Mouse (Mus musculus) limb, embryonic 11.5 days (tissue): ENCODE data around the gene Fosl1. TPM values are rescaled to one million over a fixed set of nuclear protein-coding genes. Genes with fewer than 3 reads are reported as not detected.
A peak's percentile ranks its signal among the peaks of the same experiment; 100 is the strongest.
"Not testable (repeated sequence)": the region's sequence is repeated elsewhere in the genome, so short reads cannot be mapped to it uniquely, and the experiment has no call there.

Experiments
- ATAC-seq: fragments of 200-750 bp; cut with Nextera tagmentation; 2 replicates; pipeline ENCODE4 v1.8.0; 2017; ENCODE audit warnings: low read depth; ENCODE audit not compliant: insufficient number of reproducible peaks, low FRiP score, low TSS enrichment
- DNase-seq: peaks from one replicate; pipeline ENCODE4 v3.0.0-alpha.2; 2015; ENCODE audit warnings: low spot score
- H3K27ac ChIP-seq: fragments of 300-500 bp; sonication (generic); replicated peaks from 2 replicates; pipeline ENCODE4 v1.5.1; 2014; ENCODE audit warnings: low read depth, mild to moderate bottlenecking, low read length
- H3K27me3 ChIP-seq: fragments of 300-500 bp; sonication (generic); 2 replicates; pipeline ENCODE4 v1.6.1; 2014; ENCODE audit warnings: mild to moderate bottlenecking, low read length, mixed read lengths; ENCODE audit not compliant: control insufficient read depth, insufficient read depth
- H3K36me3 ChIP-seq: fragments of 300-500 bp; sonication (generic); 2 replicates; pipeline ENCODE4 v1.6.1; 2014; ENCODE audit warnings: mild to moderate bottlenecking, low read length, moderate library complexity, mixed read lengths; ENCODE audit not compliant: control insufficient read depth, insufficient read depth
- H3K4me1 ChIP-seq: fragments of 300-500 bp; sonication (generic); 2 replicates; pipeline ENCODE4 v1.6.1; 2014; ENCODE audit warnings: low read length, mixed read lengths; ENCODE audit not compliant: control insufficient read depth, insufficient read depth
- H3K4me2 ChIP-seq: fragments of 300-500 bp; sonication (generic); 2 replicates; pipeline ENCODE4 v1.6.1; 2014; ENCODE audit warnings: low read depth, mild to moderate bottlenecking, moderate library complexity; ENCODE audit not compliant: severe bottlenecking
- H3K4me3 ChIP-seq: fragments of 300-500 bp; sonication (generic); 2 replicates; pipeline ENCODE4 v1.5.1; 2014; ENCODE audit warnings: low read depth, low read length
- H3K9ac ChIP-seq: fragments of 300-500 bp; sonication (generic); 2 replicates; pipeline ENCODE4 v1.6.1; 2014; ENCODE audit warnings: mild to moderate bottlenecking, low read length
- H3K9me3 ChIP-seq: fragments of 300-500 bp; sonication (generic); 2 replicates; pipeline ENCODE4 v1.6.1; 2016; ENCODE audit warnings: low read length; ENCODE audit not compliant: control insufficient read depth
- WGBS: fragments of 180-500 bp; shearing (Covaris S2); extraction: QIAGEN DNeasy Blood & Tissue Kit; methylation state at CpG from one replicate; pipeline ENCODE4 v1.1.7; 2014; 5-methylcytosine and 5-hydroxymethylcytosine counted together
- polyA plus RNA-seq: library from polyadenylated mRNA; unstranded; fragments of >200 nt; fragmentation: Nextera tagmentation; extraction: Ambion mirVana; gene quantifications from 2 replicates; pipeline ENCODE4 v1.2.1, GENCODE M21; 2014

The Fosl1 gene
- polyA plus RNA-seq, 1 experiment from 2014 or later: not detected

DNA sequence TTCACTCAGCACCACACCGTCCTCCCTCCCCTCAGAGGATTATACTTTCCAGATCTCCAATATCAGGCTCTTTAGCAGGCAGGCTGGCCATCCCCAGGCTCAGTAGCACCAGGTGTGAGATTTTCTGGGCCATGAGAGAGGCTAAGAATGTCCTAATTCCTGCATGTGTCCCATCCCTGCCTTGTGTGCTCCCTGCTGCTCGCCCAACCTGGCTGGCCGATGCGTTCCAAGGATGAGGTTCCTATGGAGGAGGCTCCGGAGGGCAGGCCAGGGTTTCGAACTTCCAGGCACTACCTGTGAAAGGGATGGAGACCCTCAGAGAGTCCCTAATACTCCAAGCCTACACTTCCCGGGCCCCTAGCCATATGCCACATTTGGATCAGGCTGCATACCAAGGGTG lies 38.5 kb downstream of the Fosl1 start:
- Histone ChIP-seq H3K27ac (no peak overlapping the region), H3K27me3 (no peaks in the 10 kb centered on the region), H3K4me2 (no peak overlapping the region), H3K9me3 (no peaks in the 10 kb centered on the region), H3K36me3 (peaks cover 12% of the 10 kb centered on the region), H3K9ac (no peak overlapping the region), H3K4me3 (no peak overlapping the region), H3K4me1 (peaks cover 4% of the 10 kb centered on the region; the same call in 1 of the 2 replicates)
- DNase-seq: no peak
- no peak for ATAC-seq
- WGBS: 92% methylated on average over 7 of the region's 7 CpGs

DNA sequence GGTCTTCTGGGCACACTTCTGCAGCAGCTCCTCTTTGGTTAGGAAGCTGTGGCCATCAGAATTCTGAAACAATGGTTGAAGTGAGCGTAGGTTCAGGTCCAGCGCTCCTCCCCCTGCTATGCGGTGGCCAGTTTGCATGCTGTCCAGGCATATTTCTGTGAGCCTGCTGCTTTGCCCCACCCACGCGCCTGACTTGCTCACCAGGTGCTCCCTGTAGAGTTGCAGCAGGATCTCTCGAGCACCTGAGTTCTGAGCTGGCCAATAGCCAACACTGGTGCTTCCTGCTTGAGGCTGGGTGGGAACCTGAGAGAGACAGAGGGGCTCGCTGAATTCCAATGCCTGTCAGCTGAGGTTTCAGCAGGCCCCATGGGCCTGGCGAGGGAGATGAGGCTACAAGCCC lies 38.9 kb downstream of the Fosl1 start:
- DNase-seq (no peak), ATAC-seq (no peak)
- H3K4me1 ChIP-seq: peaks cover 4% of the 10 kb centered on the region; the same call in 1 of the 2 replicates
- H3K4me2 ChIP-seq: no peak overlapping the region
- no peaks in the 10 kb centered on the region for H3K27me3 ChIP-seq
- H3K4me3 ChIP-seq: no peak overlapping the region
- H3K36me3 ChIP-seq: peaks cover 12% of the 10 kb centered on the region
- no peak overlapping the region for H3K9ac ChIP-seq
- no peak overlapping the region for H3K27ac ChIP-seq
- WGBS: 90% methylated on average over 8 of the region's 8 CpGs
- H3K9me3 ChIP-seq: no peaks in the 10 kb centered on the region

DNA sequence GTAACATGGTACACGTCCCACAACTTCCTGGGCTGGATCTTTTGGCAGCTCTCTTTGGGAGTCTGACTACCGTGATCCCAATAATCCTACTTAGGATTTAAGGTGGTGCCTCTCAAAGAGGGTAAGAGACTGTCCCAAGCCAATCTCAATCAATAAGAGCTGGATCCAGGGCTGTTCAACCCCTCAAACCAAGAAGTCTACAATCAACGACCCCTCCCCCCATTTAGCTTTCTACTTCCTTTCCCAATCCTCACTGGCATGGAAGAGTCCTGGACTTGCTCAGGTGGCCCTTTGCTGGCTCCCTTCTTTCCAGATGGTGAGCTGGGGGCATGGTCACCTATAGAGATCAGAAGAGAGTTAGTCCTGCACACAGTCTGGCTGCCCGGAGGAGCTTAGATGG lies 39.4 kb downstream of the Fosl1 start:
- Histone ChIP-seq H3K27me3 (no peaks in the 10 kb centered on the region), H3K36me3 (peaks cover 10% of the 10 kb centered on the region), H3K4me1 (peaks cover 4% of the 10 kb centered on the region; the same call in 1 of the 2 replicates), H3K9me3 (no peaks in the 10 kb centered on the region), H3K4me3 (no peak overlapping the region), H3K27ac (no peak overlapping the region), H3K4me2 (peak overlapping the region; percentile 59; the same call in 1 of the 2 replicates), H3K9ac (no peak overlapping the region)
- 90% methylated on average over 4 of the region's 4 CpGs for WGBS
- ATAC-seq (no peak), DNase-seq (no peak)

DNA sequence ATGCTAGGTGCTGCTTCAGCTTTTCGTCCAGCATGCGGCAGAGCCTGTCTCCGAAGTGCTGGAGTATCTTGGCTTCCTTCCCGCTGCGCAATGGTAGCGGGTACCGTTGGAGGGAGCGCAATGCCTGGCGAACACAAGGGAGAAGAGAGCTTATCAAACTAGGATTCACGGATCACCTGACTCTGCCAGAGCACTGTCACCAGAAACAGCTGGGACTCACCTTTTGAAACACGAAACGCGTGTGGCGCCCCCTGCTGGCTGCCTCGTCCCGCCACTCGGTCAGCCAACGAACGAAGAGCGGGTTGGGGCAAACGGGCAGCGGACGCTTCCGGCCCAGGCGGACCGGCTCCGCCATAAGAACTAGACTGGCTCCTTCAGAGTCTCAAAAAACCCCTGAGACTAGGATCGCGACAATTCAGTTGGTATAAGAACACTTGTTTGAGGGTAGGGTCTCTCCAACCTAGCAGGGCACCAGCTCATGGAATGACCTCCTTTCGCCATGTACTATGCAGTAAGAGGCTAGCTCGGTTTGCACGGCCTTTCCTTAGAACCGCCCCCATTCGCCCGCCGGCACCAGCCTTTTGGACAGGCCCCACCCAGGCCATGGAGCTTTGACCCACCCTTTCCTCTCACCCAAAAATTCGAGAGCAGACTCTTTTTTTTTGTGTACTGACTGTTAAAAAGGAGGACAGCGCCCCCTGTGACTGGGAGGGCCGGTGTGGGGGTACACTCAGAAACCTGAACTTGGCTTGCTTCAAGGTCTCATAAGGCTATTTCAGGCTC lies 40.6 kb downstream of the Fosl1 start, which contains the start of gene Mus81:
TSS of gene Mus81 (minus strand) at position 635 of the 783 bp plus-strand sequence.
- ATAC-seq (peak; percentile 80), DNase-seq (peak; percentile 99)
- H3K36me3 ChIP-seq: peaks cover 15% of the 10 kb centered on the region
- peak within 1 kb of the TSS; percentile 41 for H3K4me3 ChIP-seq
- WGBS: under 1% methylated on average over 39 of the region's 39 CpGs
- no peaks in the 10 kb centered on the region for H3K9me3 ChIP-seq
- H3K27me3 ChIP-seq: no peaks in the 10 kb centered on the region
- H3K4me2 ChIP-seq: peak within 1 kb of the TSS; percentile 59
- peaks cover 9% of the 10 kb centered on the region; the same call in 1 of the 2 replicates for H3K4me1 ChIP-seq
- H3K9ac ChIP-seq: peak within 1 kb of the TSS; percentile 60
- peak within 1 kb of the TSS; percentile 90 for H3K27ac ChIP-seq

DNA sequence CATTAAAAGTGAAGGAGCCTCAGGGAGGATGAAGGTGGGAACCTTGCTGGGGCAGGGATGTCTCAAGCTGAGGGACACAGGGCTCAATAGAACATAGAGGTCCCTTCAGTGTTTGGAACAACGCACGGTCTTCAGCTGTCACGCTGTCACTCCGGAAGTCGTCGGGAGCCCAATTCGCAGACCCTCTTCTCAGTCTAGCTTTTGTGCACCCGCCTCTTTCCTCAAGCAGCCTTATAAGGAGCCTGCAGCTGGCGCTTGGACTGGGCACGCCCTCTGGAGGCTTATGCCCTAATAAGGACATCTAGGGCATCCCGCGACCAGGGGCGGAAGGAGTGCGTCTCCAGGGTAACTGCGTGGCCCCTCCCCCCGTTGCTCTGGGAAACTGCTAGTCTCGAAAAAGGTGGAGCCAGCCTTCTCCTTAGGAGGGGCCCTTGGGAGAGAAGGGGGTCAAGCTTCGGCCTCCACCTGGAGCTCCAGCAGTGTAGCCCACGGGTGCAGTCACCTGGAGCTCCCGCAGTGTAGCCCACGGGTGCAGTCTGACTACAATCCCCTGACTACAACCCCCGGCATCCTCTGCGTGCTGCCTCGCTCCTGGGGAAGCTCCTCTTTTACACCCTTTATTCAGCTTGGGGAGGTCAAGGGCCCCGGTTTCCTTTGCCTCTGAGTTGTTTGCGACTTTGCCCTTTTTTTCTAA lies 41.7 kb downstream of the Fosl1 start:
- Histone ChIP-seq H3K9ac (peak overlapping the region; percentile 47), H3K4me1 (peaks cover 9% of the 10 kb centered on the region; the same call in 1 of the 2 replicates), H3K27me3 (no peaks in the 10 kb centered on the region), H3K4me3 (peak overlapping the region; percentile 41), H3K36me3 (peaks cover 19% of the 10 kb centered on the region), H3K27ac (peak overlapping the region; percentile 90), H3K4me2 (peak overlapping the region; percentile 59), H3K9me3 (no peaks in the 10 kb centered on the region)
- ATAC-seq: peak; percentile 80
- DNase-seq: peak; percentile 99
- under 1% methylated on average over 26 of the region's 26 CpGs for WGBS

DNA sequence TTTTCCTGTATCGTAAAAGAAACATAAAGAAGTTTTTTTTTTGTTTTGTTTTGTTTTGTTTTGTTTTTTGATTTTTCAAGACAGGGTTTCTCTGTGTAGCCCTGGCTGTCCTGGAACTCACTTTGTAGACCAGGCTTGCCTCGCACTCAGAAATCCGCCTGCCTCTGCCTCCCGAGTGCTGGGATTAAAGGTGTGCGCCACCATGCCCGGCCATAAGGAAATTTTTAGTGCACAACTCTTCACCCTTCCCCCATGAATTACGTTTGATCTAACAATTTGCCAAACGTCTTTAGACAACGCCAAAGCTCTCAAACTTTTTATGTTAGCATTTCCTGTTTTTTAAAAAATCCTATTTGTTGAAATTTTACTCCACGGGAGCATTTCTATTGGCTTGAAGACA lies 42.4 kb downstream of the Fosl1 start:
- 57% methylated on average over 10 of the region's 10 CpGs for WGBS
- H3K36me3 ChIP-seq: peaks cover 21% of the 10 kb centered on the region
- peak overlapping the region; percentile 97; the same call in 1 of the 2 replicates for H3K27ac ChIP-seq
- not testable (repeated sequence) for H3K4me1 ChIP-seq, H3K27me3 ChIP-seq, DNase-seq, ATAC-seq, H3K9me3 ChIP-seq, H3K9ac ChIP-seq
- peak overlapping the region; percentile 20; the same call in 1 of the 2 replicates for H3K4me2 ChIP-seq
- peak overlapping the region; percentile 100; the same call in 1 of the 2 replicates for H3K4me3 ChIP-seq

DNA sequence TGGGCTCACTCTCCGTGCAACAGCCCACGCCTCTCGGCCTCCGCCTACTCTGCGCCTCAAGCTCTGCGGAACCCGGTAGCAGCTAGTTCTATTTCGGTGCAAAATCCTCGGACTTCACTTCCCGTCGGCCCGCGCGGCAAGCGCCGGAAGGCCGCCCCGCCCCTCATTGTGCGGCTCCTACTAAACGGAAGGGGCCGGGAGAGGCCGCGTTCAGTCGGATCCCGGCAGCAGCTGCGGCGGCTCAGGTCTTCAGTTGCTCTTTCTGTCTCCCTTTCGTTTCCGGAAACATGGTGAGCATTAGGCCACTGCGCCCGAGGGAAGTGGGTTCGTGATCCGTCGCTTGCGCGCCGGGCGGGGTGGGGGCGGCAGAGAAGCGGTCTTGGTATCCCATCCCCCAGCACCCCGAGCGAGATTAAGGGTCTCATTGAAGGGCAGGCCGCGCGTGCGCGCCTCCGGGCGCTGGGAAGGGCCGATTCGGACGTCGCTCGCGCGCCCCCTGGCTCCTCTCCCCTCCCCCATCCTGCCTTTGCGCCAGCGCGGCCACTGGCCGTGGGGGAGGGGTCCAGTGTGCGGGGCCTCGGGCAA lies 43.1 kb downstream of the Fosl1 start, which contains the start of gene Cfl1:
TSS of gene Cfl1 (plus strand) at position 143 of the 585 bp plus-strand sequence.
- under 1% methylated on average over 62 of the region's 62 CpGs for WGBS
- peak within 1 kb of the TSS; percentile 59 for H3K4me2 ChIP-seq
- DNase-seq (peak; percentile 96), ATAC-seq (peak; percentile 45)
- peak within 1 kb of the TSS; percentile 94 for H3K9ac ChIP-seq
- H3K27me3 ChIP-seq: no peaks in the 10 kb centered on the region
- peaks cover 20% of the 10 kb centered on the region for H3K36me3 ChIP-seq
- no peaks in the 10 kb centered on the region for H3K9me3 ChIP-seq
- peak within 1 kb of the TSS; percentile 100 for H3K4me3 ChIP-seq
- H3K27ac ChIP-seq: peak within 1 kb of the TSS; percentile 97
- H3K4me1 ChIP-seq: peaks cover 9% of the 10 kb centered on the region; the same call in 1 of the 2 replicates
